Mouse (Mus musculus) layer of hippocampus, postnatal 36 days (tissue): ENCODE results near the gene Gphn. TPM values are rescaled to one million over a fixed set of nuclear protein-coding genes. Genes with fewer than 3 reads are reported as not detected.

Experiments used
- DNase-seq, 2 experiments: peaks; one replicate each; pipeline ENCODE4 v3.0.0; 2022
- total RNA-seq, 2 experiments: library from RNA; stranded (reverse); gene quantifications; 2 replicates each; pipeline ENCODE4 v1.2.3; 2021

Gphn gene
- total RNA-seq = 10 to 100 TPM; 71.1 to 78.3 TPM

DNA sequence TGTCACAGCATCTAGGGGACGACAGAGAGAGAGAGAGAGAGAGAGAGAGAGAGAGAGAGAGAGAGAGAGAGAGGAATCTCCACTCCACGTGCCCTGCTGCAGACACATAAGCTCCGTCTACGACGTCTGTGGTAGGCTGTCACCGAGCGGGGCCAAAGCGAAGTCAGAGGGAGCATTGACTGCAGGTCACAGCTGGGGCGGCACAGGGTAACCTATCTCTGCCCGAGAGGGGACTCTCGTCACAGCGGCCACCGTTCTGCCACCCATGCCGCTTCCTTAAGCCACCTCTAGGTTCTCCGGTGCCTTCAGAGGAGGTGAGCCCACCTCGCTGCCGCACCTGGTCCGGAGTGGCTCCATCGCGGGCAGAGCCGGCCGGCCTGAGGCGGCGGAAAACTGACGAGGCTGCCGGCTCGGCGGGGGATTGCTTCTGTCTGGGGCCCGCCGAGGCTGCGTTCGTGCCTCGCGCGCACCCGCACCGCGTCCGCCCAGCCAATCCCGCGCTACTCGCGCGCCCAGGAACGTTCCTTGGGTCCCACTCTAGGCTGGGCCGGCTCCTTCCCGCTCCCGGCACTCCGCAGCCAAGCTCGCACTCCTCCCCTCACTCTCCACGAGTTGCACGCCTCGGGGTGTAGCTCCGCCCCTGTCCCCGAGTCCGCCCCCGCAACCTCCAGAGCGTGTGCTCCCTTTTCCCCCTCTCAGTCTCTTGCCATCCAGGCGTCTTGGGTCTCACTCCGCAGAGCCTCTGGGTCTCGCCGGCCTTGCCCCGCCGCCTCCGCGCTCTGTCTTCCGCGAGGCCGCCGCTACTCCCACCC, at the start of gene Gphn:
Gene Gphn (plus strand): TSS at position 673 of the 812 bp plus-strand sequence.
- peak; percentile 90 to 93 for DNase-seq

DNA sequence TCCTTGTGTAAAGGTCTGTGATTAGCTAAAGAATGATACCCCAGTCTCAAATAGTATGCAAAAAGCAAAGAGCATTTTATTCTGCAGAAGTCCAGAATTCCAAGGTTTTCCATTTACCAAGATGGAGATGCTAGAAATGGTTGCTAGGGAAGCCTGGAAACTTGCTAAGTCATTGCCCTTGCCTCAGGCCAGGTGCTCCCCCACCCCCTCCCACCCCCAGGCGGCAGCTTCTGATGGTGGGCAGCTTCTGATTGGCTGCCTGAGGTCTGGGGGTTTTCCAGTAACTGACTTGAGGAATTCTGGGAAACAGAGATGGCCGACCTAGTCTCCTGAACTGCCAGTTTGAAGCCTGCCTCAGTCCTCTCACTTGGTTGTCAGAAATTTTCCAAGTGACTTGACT, 44.7 kb upstream of the Gphn start:
- no peak for DNase-seq

DNA sequence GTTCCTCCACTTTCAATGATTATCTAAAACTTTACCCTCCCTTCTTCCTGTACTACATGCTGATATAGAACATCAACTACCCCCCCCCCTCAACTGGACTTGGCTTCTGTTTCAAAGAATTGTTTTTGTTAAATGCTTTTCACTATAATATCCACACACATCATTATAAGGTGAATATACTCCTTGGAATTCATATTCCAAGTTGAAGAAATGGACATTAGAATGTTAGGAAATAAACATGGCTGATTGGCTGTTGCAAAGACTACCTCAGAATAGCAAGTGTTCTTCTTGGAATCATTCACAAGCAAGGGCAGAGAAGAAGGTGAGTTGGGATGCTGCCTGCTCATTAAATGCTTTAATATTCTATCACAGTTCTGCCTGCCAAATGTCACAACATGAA, 32.2 kb upstream of the Gphn start, which contains the start of gene Gm6657:
Gene Gm6657 (plus strand): TSS at position 301 of the 400 bp plus-strand sequence.
- no peak for DNase-seq

DNA sequence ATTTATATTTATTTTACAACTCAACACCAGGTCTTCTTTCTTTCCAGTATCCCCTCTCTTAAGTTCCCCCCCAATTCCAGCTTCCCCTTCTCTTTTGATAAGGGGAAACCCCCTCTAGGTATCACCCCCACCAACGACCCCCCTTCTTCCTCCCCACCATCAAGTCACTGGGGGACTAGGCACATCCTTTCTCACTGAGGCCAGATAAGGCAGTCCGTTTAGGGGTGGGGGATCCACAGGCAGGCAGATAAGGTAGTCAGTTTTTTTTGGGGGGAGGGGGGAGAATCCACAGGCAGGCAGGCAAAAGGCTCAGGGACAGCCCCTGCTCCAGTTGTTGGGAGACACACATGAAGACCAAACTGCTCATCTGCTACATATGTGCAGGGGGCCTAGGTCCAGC, 30.8 kb upstream of the Gphn start:
- no peak for DNase-seq

DNA sequence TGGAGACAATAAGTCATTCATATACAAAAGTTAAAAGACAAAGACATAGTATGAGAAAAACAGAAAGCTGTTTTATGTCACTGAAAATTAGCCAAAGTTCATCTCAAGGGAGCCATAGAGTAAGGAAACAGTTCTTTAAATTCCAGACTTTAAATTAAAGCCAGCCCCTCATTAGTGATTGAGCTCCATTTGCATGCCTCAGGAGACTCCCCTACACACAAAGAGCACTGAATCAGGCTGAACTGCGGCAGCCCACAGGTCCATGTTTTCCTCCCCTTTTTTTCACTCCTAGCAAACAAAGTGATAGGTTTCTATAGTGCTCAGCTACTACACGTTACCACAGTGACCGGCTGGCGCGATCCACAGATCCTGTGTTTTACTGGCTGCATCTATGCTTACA, 22.5 kb upstream of the Gphn start:
- DNase-seq = no peak

DNA sequence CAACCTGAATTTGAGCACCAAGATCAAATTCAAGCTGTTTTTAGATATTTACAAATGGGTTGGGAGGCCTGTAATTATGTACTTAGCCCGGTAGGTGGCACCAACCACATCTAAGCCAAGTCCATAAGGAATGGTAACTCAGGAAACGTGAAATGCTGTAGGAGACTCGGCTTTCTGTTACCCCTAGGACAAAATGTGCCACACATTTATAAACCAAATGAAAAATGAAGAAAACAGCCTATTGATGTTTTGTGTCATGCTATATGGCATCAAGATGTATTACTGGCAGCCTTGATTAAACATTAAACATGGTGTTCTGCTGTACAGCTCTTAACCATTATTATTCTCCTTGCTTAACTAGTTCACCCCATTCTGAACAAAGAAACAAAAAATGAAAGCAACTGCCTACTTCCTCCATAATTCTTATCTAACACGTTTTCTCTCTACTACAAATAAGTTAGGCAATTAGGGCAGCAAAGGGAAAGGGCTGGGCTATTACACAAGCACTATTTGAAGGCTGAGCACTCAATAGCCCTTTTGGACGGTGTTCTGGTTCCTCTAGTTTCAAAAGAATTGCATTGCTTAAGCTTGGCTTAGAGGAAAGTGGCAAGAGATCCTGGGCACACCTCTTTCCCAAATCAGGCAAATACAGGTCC, 20.1 kb upstream of the Gphn start:
- DNase-seq = peak; percentile 15 to 37

DNA sequence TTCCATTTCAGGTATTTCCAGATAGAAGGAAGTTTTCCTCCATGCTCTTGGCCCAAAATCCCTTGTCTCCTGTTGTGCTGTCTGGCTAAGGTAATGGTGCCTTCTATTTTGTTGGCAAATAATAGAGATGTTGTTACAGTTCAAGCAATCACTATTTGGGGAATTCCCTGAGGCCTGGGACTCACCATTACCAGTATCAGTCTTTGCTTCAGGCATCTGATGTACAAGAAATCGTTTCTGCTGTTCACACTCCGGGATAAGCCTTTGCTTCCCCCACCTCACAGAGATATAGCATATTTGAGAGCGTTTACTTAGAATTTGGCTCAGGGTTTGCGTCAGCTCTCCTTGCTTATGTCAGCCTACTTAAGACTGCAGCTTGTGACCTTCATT, 19.6 kb upstream of the Gphn start:
- DNase-seq = no peak

DNA sequence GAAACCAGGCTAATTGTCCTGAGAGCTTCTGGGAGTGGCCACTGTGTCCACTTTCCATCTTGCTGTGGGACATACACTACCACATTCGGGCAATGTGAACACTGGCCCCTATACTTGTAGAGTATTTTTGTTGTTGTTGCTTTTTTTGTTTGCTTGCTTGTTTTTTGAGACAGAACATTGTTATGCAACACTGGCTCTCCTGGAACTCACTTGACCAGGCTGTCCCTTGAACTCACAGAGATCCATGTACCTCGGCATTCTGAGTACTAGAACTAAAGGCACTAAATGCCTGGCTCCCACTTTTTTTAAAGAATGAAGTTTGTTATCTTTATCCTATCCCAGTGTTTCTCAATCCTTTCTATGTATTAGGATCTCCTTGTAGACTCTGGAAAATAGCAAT, 16.3 kb upstream of the Gphn start:
- DNase-seq = no peak

DNA sequence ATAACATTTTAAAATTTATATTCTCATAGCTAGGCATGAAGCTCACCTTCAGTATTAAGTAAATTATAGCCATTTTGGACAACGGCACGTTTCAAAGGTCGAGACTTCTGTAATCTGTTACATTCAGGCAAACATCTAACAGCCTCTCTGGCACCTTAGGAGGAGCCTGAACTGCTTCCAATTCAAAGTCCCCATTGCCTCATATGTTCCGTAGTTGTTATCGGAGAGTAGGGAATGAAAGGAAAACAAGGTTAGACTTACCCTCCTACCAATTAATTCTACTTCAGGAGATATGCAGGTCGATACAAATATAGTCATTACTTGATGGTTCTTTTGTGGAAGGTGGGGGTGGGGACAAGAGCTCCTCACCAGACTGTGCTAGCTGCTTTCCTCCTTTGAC, 10.7 kb upstream of the Gphn start:
- no peak for DNase-seq

DNA sequence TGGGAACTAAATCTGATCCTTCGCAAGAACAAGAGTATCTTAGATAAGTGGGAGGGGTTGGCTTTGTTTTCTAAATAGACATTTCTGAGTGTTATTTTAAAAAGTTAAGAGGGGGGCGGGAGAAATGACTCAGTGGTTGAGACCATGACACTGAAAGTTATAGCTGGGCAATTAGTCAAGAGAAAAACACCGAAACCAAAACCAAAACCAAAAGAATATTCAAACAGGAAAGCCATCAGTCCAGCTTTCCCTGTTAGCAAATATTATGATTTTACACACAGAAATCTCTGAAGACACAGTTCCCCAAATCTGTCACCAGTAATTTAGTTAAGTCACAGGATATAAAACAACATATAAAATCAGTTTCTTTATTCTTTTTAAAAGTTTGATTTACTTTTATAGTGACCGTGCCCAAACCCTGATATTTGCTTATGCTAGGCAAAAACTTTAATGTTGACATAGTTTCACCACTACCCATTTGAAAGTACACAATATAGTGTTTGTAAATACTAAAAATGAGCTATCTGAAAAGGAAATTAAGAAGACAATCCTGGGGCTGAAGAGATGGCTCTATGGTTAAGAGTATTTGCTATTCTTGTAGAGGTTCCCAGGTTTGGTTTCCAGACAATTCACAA, 6.9 kb upstream of the Gphn start:
- DNase-seq = no peak

DNA sequence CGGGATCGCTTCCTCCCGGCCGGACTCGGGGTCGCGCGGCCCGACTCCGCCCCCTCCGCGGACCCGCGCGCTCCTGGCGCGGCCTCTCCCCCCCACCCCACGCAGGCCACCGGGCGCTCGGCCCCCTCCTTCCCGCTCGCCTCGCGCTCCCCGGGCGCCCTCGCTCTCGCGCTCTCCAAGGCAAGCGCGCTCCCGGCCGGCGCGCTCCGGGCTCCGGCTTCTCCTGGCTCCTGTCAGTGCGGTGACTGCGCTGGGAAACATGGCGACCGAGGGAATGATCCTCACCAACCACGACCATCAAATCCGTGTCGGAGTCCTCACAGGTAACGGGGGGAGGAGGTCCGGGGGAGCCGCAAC, 318 bp downstream of the Gphn start:
- peak; percentile 84 to 85 for DNase-seq

DNA sequence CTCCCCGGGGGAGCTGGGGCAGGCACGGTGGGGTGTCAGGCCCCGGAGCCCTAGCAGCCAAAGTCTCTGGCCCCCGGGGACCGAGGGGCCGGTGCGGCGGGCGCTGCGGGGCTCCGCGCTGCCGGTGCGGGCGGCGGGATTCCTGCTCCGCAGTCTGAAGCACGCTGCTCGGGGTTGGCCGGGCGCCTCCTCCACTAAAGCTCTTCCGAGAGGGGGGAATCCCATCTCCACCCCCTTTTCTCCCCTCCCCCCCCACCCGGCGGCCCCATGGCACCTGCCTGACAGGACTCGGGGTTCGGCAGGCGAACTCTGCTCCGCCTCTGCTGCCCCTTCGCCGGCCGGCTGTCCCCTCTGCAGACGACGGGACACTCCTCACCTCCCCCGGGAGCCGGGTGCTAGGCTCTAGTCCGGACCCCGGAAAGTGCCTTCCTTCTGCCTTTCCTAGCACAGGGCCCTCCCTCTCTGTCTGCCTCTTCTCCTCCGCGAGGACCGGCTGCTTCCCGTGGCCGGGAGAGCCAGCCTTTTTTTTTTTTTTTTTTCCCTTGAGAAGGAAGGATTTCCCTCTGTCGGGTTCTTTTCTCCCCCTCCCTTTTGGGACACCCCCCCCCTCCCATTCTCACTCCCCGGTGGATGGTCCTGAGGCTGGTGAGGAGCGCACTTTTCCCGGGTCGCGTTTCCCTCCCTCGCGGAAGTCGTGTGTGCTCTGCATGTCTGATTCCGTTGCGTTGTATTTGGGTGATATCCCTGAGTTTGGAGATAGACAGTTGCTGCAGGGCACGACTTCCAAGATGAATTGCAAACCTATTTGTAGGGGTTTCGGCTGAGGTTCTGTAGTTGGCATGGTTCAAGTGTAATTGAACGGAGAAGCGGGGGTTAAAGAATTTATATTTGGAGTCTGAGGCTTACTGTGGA, 1.1 kb downstream of the Gphn start:
- DNase-seq = peak; percentile 50 to 54

DNA sequence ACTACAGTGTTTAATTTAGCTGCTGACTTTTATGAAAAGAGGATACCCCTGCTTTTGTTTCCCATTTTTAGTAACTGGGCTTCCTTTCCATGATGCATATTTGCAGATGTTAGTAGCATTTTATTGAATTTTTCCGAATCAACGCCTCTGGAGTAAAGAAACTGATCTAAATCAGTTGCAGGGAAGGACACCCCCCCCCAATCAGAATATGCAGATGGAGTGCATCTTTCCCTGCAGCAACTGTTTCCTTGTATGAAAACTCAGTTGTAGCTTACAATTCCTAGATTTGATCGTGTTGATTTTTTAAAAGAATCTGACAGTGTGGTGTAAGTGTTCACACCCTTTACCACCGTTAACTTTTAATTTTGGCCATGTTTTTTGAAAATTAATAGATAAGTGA, 2.0 kb downstream of the Gphn start:
- DNase-seq = no peak

DNA sequence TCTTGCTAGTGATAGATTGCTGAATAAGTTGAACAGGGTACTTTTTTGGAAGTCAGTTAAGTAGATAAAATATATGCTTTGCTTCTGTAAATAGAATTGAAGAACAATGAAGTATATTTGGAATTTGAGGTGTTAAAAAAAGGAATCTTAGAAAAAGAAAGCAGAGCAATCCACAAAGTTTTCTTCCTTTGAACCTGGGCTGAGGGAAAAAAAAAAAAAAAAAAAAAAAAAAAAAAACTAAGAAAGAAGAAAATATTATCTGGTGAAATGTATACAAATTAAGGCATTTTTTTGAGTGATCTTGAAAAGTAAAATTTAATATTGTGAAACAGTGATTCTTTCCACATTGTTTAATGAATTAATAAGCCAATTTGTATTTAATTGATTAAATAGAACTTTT, 6.4 kb downstream of the Gphn start:
- no peak for DNase-seq

DNA sequence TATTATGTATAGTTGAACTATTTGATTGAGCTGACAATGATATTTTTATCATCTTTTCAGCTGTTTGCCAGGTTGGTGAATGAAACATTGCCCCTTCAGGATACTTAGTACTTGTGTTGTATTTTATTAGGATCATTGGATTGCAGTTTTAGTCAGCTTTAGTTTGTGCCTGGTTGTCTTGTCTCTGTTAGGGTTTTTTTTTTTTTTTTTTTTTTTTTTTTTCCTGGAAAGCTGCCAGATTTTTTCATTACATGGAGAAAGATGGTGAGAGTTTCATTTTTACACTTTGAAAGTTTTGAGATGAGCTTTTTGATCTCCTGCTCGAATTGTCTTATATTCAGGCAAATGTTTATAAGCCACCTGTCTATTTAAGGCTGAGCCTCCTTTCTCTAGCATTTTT, 22.2 kb downstream of the Gphn start:
- no peak for DNase-seq

DNA sequence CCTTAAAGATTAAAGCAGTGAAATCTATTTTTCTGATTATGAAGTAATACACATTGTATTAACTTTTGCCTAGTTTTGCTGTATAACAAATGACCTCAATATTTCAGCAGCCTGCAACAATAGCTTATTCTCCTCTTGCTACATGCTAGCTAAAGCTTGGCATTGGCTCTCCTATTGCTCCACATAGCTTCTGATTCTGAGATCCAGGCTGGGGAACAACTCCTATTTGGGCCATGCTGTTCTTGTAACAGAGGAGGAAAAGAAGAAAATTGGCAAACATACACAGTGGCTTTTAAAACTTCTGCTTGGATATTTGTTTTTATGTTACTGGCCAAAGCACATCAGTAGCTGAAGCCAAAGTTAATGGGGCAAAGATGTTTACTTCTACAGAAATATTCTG, 23.0 kb downstream of the Gphn start:
- DNase-seq = no peak

DNA sequence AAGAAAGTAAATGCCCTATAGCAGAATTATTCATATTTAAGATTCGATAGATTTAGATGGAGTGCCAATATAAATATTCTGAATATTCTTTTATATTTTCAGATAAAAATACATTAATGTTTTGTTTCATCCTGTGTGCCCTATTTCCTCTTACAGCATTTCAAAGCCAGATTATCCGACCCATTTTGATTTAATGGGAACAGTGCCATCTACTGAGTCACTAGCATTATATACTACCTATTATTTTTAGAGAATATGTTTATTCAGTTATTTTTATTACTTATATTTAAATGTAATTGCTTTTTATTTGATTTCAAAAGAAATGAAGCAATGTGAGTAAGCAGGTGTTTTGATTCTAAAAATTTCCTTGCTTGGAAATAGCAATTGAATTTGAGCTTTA, 51.2 kb downstream of the Gphn start:
- no peak for DNase-seq

DNA sequence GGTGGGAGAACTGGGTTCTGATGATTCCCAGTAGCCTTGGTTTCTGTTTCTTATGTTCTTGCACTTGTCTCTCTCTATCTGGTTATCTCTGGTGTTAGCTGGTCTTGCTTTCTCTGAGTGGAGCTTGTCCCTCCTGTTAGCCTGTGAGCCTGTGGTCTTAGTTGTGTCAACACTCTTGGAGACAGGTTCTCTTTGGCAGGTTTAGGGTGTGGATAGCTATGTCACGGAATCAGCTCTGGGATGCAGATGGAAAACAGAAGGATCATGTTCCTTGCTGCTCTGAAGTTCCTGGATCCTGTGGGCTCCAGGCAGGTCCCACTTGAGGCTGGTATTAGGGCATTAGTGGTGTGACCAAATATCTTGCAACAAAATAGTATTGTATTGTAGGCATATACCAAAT, 64.2 kb downstream of the Gphn start:
- no peak for DNase-seq

DNA sequence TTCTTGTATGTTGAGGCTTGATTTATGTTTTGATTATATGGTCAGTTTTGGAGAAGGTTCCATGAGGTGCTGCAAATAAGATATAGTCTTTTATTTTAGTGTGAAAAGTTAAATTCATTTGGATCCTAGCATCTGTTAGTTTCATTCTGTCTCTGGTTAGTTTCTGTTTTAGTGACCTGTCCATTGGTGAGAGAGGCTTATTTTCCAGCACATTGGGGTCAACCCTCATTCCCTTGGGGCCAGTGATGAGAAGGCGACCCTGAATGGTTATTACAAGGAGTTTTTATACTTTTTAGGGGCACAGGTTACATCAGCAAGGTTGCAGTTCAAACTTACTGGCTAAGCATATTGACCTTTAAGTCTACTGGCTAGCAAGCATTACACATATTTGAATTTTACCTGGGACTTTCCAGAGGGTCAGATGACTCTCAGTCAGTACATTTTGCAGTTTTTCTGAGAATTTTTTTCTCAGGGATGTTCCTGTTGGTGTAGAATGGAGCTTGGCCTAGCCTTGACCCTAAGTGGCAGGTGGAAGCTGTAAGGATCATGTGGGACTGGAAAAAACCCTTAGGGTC, 72.7 kb downstream of the Gphn start:
- no peak for DNase-seq

DNA sequence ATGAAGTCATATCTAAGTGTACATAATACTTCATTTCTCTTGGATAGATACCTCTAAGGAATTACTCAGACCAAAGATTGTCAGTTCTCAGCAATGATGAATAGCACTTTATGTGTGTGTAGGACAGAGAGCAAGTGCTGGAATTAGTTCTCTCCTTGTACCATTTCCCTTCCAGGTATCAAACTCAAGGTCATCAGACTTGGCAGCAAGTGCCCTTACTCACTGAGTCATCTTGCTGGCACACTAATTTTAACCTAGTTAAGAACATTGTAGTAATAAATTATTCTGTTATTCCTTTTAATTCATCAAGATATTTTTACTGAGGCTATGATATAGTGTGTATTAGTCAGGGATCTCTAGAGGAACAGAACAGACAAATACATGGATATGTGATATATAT, 88.9 kb downstream of the Gphn start:
- no peak for DNase-seq

DNA sequence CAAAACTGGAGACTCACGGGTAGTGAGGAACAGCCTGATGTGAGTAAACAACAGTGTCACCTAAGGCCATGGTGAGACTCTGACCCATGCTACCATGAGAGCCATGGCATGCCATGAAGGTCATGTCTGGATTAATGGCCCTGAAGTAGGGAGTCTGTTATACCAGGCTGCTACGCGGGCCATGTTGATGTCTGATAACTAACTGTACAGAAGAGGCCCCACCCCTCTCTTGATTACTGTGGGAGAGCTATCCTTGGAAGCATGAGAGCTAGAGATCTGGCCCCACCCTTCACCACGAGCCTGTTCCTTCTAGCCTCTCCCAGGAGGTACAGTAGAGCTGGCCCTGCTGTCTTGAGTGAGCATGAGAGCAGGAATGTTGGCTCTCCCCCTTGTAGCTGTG, 101.8 kb downstream of the Gphn start:
- no peak for DNase-seq

DNA sequence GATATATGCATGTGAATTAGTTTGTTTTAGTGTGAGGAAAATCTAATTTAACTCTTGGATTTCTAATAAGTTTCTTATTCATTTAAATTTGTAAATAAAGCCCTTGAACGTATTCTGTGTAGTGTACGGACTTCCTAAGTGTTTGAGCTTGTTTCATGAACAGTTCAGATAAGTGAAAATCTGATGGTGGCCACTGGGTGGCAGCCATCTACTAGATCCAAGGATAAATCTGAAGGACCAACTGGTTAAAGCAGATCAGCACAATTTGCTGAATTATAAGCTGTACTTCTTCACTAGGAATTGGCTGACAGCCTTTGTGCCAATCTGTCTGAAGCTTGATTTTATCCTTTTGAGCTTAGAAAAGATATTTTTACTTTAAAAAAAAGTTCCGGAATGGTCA, 105.9 kb downstream of the Gphn start:
- DNase-seq = peak; percentile 61 to 68
